In genomic region chr4:53218752-53219151, GRCm38 (mm10) we compare ENCODE assay signal across 8 mouse cellular contexts. TPM values are rescaled to one million over a fixed set of nuclear protein-coding genes. Genes with fewer than 3 reads are reported as not detected.
DNase-seq lines count a peak whose midpoint lies in the region; ATAC-seq and TF ChIP-seq lines count a peak whose summit lies in the region.

No protein-coding gene starts in this region.

- 31% methylated on average over 7 of the region's 7 CpGs for WGBS in cerebellum, adult 2 months
- 51% methylated on average over 7 of the region's 7 CpGs for WGBS in thymus, adult 2 months
- 27% methylated on average over 7 of the region's 7 CpGs for WGBS in neural tube, embryonic 13.5 days

- H3K9me3 ChIP-seq in neural tube, embryonic 13.5 days, result no peaks in the 10 kb centered on the region

- TF ChIP-seq CTCF in cerebellum, adult 2 months (IDR thresholded peaks at IDR 0.05; ENCODE audit: borderline replicate concordance, insufficient read depth, low read depth, low read length), result no peak
- no peak for TF ChIP-seq CTCF in thymus, adult 2 months (IDR thresholded peaks at IDR 0.05; ENCODE audit: borderline replicate concordance, control insufficient read depth, extremely low read depth, insufficient read depth, low read length, poor library complexity)

- H3K27me3 ChIP-seq in cerebellum, adult 2 months (ENCODE audit: control insufficient read depth, insufficient read depth, low read length), result no peaks in the 10 kb centered on the region
- no peaks in the 10 kb centered on the region for H3K27me3 ChIP-seq in thymus, adult 2 months (ENCODE audit: control insufficient read depth, insufficient read depth, low read length)
- H3K27me3 ChIP-seq in neural tube, embryonic 13.5 days, result no peaks in the 10 kb centered on the region

- no peak for TF ChIP-seq POLR2A in cerebellum, adult 2 months (IDR thresholded peaks at IDR 0.05; ENCODE audit: borderline replicate concordance, insufficient read depth, low read length)
- no peak for TF ChIP-seq POLR2A in thymus, adult 2 months (IDR thresholded peaks at IDR 0.05; ENCODE audit: control insufficient read depth, extremely low read depth, insufficient read depth, low read length, poor library complexity)

- no peak overlapping the region for H3K4me3 ChIP-seq in cerebellum, adult 2 months (replicated peaks; ENCODE audit: insufficient read depth, low read depth, low read length)
- no peak overlapping the region for H3K4me3 ChIP-seq in thymus, adult 2 months (ENCODE audit: control insufficient read depth, insufficient read depth, low read length)
- H3K4me3 ChIP-seq in neural tube, embryonic 13.5 days, result no peak overlapping the region

- peak; percentile 24 to 35 for DNase-seq in cerebellum, adult 2 months
- no peak for DNase-seq in cerebellum, adult 11 months
- no peak for DNase-seq in thymus, adult 2 months
- no peak for DNase-seq in thymus, postnatal 14 days
- peak; percentile 71 to 81 for DNase-seq in layer of hippocampus, postnatal 14 days (ENCODE audit: low spot score in 2 of 2)
- no peak for DNase-seq in natural killer cell, adult 2 months (ENCODE audit: low spot score in 2 of 2)
- DNase-seq in retina, postnatal 1 day, result no peak

- H3K4me2 ChIP-seq in neural tube, embryonic 13.5 days, result 0 out of 2 replicates have a peak overlapping the region, but pooled peaks have one; percentile 63

- peaks cover 3% of the 10 kb centered on the region; the same call in 1 of the 2 replicates for H3K4me1 ChIP-seq in cerebellum, adult 2 months (ENCODE audit: control insufficient read depth, insufficient read depth, low read length)
- peaks cover 18% of the 10 kb centered on the region for H3K4me1 ChIP-seq in thymus, adult 2 months (replicated peaks; ENCODE audit: control insufficient read depth, insufficient read depth, low read length)
- peaks cover 22% of the 10 kb centered on the region for H3K4me1 ChIP-seq in neural tube, embryonic 13.5 days (replicated peaks)

- no peaks in the 10 kb centered on the region for H3K36me3 ChIP-seq in thymus, adult 2 months (ENCODE audit: control insufficient read depth, insufficient read depth, low read length)
- H3K36me3 ChIP-seq in neural tube, embryonic 13.5 days, result no peaks in the 10 kb centered on the region

- H3K9ac ChIP-seq in neural tube, embryonic 13.5 days, result no peak overlapping the region

- no peak overlapping the region; the same call in 1 of the 2 replicates for H3K27ac ChIP-seq in cerebellum, adult 2 months (ENCODE audit: insufficient read depth, low read length)
- H3K27ac ChIP-seq in thymus, adult 2 months (ENCODE audit: control insufficient read depth, insufficient read depth, low read length), result peak overlapping the region; percentile 35; the same call in 1 of the 2 replicates
- H3K27ac ChIP-seq in neural tube, embryonic 13.5 days (replicated peaks), result peak overlapping the region; percentile 74

- 0 out of 2 replicates have a peak, but pooled peaks have one; percentile 16 for ATAC-seq in neural tube, embryonic 13.5 days (ENCODE audit: low read depth)

RNA-seq across cellular contexts. Expression of gene Abca1, which starts 59.1 kb away (rescaled TPM):
- polyA plus RNA-seq in cerebellum, adult 2 months (2012; rRNA removed), result 10.0 and 10.6 TPM in 2 replicates
- 13.8 and 15.4 TPM in 2 replicates for polyA plus RNA-seq in thymus, adult 2 months (2012; rRNA removed)
- 10 to 100 TPM; 30.1 to 33.6 TPM for total RNA-seq in layer of hippocampus, postnatal 14 days (2021)
- 11.5 TPM in 2 replicates for polyA plus RNA-seq in neural tube, embryonic 13.5 days (2015; fragmentation: Nextera tagmentation; extraction: Ambion mirVana)

Comparison
In these comparisons a context has a peak if more than half of its experiments do, and no peak if none do; other contexts are left out.
1. DNase-seq: peak in cerebellum, adult 2 months (2 of 2) and layer of hippocampus, postnatal 14 days (2 of 2); none in cerebellum, adult 11 months (single experiment), thymus, adult 2 months (single experiment), thymus, postnatal 14 days (single experiment), natural killer cell, adult 2 months (0 of 2) and retina, postnatal 1 day (single experiment).